Mouse (Mus musculus) embryonic fibroblast, embryonic 13.5 days (primary cell): ENCODE results near the gene Rabep1.

Experiments used
- CTCF ChIP-seq: IDR thresholded peaks from 2 replicates; pipeline ENCODE4 v1.5.1; 2011; ENCODE audit warnings: mild to moderate bottlenecking, control low read depth, low read length, moderate library complexity, borderline replicate concordance; ENCODE audit not compliant: insufficient read depth
- POLR2A ChIP-seq: IDR thresholded peaks from 2 replicates; pipeline ENCODE4 v1.6.1; 2011; ENCODE audit warnings: low read depth, mild to moderate bottlenecking, control low read depth, low read length, moderate library complexity

DNA sequence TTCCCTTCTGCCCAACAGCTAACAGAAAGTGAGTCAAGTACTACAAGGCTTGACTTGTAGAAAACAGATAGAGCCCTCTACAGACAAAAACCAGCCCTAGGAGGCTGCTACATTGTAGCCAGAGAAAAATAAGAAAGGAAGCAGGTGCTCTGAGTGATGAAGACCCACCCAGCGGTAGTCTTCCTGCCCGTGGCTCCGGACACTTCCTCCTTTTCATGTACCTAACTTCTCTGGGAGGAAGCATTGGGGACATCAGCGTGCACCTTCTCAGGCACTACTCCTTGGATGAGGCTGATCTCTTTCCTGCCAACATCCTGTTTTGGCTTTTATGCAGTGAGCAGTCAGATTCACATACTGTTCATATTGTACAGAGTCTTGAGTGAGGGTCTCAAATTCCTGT is 37.9 kb upstream of the Rabep1 start:
- TF ChIP-seq CTCF (no peak), POLR2A (no peak)
